Mouse (Mus musculus) kidney, adult 2 months (tissue): ENCODE measurements around the gene Atp1a3. TPM values are rescaled to one million over a fixed set of nuclear protein-coding genes. Genes with fewer than 3 reads are reported as not detected.

Experiments used
- DNase-seq: peaks from one replicate; pipeline ENCODE4 v3.0.0; 2021
- H3K27ac ChIP-seq: fragments of 200-500 bp; 2 replicates; pipeline ENCODE4 v1.5.1; 2012; ENCODE audit warnings: low read depth, low read length, control low read depth, inconsistent platforms; ENCODE audit not compliant: insufficient read depth
- H3K27me3 ChIP-seq: fragments of 200-500 bp; replicated peaks from 2 replicates; pipeline ENCODE4 v1.6.1; 2012; ENCODE audit warnings: mild to moderate bottlenecking, moderate library complexity, low read length, inconsistent platforms; ENCODE audit not compliant: control insufficient read depth, insufficient read depth
- H3K36me3 ChIP-seq: fragments of 200-500 bp; 2 replicates; pipeline ENCODE4 v1.6.1; 2012; ENCODE audit warnings: mild to moderate bottlenecking, moderate library complexity, low read length, inconsistent platforms; ENCODE audit not compliant: control insufficient read depth, insufficient read depth
- H3K4me1 ChIP-seq: fragments of 200-500 bp; 2 replicates; pipeline ENCODE4 v1.6.1; 2011; ENCODE audit warnings: low read length; ENCODE audit not compliant: control insufficient read depth, insufficient read depth
- H3K4me3 ChIP-seq: fragments of 200-500 bp; 2 replicates; pipeline ENCODE4 v1.5.1; 2011; ENCODE audit warnings: mild to moderate bottlenecking, low read depth, low read length, control low read depth; ENCODE audit not compliant: insufficient read depth
- CTCF ChIP-seq: fragments of 200-500 bp; conservative IDR thresholded peaks from 2 replicates; pipeline ENCODE4 v1.5.1; 2011; ENCODE audit warnings: low read depth, mild to moderate bottlenecking, control low read depth, low read length, moderate library complexity, mixed read lengths; ENCODE audit not compliant: insufficient read depth, insufficient read length
- POLR2A ChIP-seq: fragments of 200-500 bp; IDR thresholded peaks from one replicate; pipeline ENCODE4 v1.6.1; 2011; ENCODE audit warnings: low read depth, low read length, control low read depth
- WGBS: fragments of 180-500 bp; shearing (Covaris S2); methylation state at CpG from one replicate; pipeline ENCODE4 v1.1.7; 2018; 5-methylcytosine and 5-hydroxymethylcytosine counted together
- polyA plus RNA-seq: library from polyadenylated mRNA; depleted of rRNA; stranded (reverse); fragments of >200 nt; gene quantifications from 2 replicates; pipeline ENCODE4 v1.2.3, GENCODE M21; 2012

Atp1a3 gene
- polyA plus RNA-seq, 1 experiment, result 1.8 TPM

DNA sequence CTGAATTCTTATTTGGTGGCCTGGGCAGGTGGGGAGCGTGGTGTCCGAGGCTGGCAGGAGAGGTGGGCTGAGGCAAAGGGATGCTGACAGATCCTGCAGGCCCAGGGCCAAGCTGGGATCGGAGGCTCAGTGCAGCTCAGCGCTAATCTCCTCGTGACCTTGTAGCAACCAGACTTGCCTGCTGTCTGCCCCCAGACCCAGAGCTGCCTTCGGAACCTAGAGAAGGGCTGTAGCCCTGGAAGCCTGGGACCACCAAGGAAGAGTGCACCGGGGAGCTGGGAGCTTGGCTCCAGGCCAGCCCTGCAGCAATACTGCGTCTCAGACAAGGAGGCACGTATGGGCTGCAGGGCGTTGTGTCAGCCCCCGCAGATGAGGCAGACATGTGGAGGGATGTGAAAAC, 2.5 kb downstream of the Atp1a3 start:
- no peak for TF ChIP-seq POLR2A
- no peak for TF ChIP-seq CTCF
- no peaks in the 10 kb centered on the region; the same call in 1 of the 2 replicates for H3K27me3 ChIP-seq
- 58% methylated on average over 11 of the region's 11 CpGs for WGBS
- H3K36me3 ChIP-seq, result no peaks in the 10 kb centered on the region
- no peak overlapping the region for H3K27ac ChIP-seq
- DNase-seq, result no peak
- no peak overlapping the region for H3K4me3 ChIP-seq
- no peaks in the 10 kb centered on the region for H3K4me1 ChIP-seq

- no peak for DNase-seq
- TF ChIP-seq CTCF (no peak), POLR2A (no peak)
- Histone ChIP-seq H3K36me3 (no peaks in the 10 kb centered on the region), H3K4me1 (no peaks in the 10 kb centered on the region), H3K27ac (no peak overlapping the region), H3K27me3 (no peaks in the 10 kb centered on the region; the same call in 1 of the 2 replicates), H3K4me3 (no peak overlapping the region)
- 65% methylated on average over 12 of the region's 12 CpGs for WGBS
Measured at GRCm38 (mm10) chr7:25000711-25001110, 5.0 kb downstream of the Atp1a3 start.

GRCm38 (mm10) chr7:25000211-25000610, 5.5 kb downstream of the Atp1a3 start:
- 60% methylated on average over 7 of the region's 7 CpGs for WGBS
- DNase-seq, result no peak
- H3K4me3 ChIP-seq, result no peak overlapping the region
- H3K4me1 ChIP-seq, result no peaks in the 10 kb centered on the region
- no peak overlapping the region for H3K27ac ChIP-seq
- H3K36me3 ChIP-seq, result no peaks in the 10 kb centered on the region
- H3K27me3 ChIP-seq, result no peaks in the 10 kb centered on the region; the same call in 1 of the 2 replicates
- TF ChIP-seq POLR2A, result no peak
- no peak for TF ChIP-seq CTCF

DNA sequence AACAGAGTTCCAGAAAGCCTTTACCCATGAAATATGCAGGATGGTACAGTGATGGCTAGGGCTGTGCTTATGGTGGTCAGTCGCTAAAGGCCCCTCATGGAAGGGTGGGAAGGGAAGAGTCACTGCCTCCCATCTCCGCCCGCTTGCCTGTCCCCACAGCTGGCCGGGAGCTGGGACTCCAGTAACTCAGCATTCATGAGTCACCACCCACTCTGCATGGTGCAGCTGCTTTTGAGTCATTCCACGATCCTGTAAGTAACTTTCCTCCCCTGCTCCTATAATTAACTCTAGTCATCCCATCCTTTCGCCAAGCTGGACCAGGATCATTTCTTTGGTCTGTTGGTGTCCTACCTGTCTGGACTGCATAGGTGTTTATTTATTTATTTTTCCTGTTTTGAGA, 12.7 kb downstream of the Atp1a3 start:
- no peak overlapping the region for H3K27ac ChIP-seq
- no peaks in the 10 kb centered on the region for H3K36me3 ChIP-seq
- WGBS, result 61% methylated on average over 6 of the region's 6 CpGs
- no peaks in the 10 kb centered on the region for H3K27me3 ChIP-seq
- H3K4me1 ChIP-seq, result no peaks in the 10 kb centered on the region
- no peak overlapping the region for H3K4me3 ChIP-seq
- TF ChIP-seq POLR2A (no peak), CTCF (no peak)
- DNase-seq, result no peak

DNA sequence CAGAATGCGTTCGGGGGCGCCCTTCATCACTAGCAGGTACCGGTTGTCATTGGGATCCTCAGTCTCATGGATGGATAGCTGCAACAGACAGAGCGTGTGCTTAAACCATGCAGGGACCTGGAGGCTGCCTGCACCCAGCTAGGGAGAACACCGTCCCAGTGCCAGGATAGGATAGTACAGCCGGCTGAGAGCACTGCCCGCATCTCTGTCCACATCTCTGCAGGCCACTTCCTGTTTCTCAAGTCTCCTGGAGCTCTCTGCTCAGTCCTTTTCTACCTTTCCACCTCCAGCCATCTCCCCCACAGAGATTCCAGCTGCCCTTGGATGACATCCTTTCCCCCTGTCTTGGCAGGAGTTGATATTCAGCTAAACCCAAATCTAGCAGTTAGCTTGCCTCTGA, 15.3 kb downstream of the Atp1a3 start:
- H3K27me3 ChIP-seq, result no peaks in the 10 kb centered on the region
- H3K27ac ChIP-seq, result no peak overlapping the region
- no peaks in the 10 kb centered on the region for H3K36me3 ChIP-seq
- 82% methylated on average over 8 of the region's 8 CpGs for WGBS
- H3K4me1 ChIP-seq, result no peaks in the 10 kb centered on the region
- TF ChIP-seq CTCF (no peak), POLR2A (no peak)
- H3K4me3 ChIP-seq, result no peak overlapping the region
- DNase-seq, result no peak

GRCm38 (mm10) chr7:24987941-24988340, 17.8 kb downstream of the Atp1a3 start:
- no peak for DNase-seq
- Histone ChIP-seq H3K4me3 (no peak overlapping the region), H3K36me3 (no peaks in the 10 kb centered on the region), H3K27me3 (no peaks in the 10 kb centered on the region), H3K4me1 (no peaks in the 10 kb centered on the region), H3K27ac (no peak overlapping the region)
- WGBS, result 79% methylated on average over 14 of the region's 14 CpGs
- TF ChIP-seq POLR2A, result no peak
- no peak for TF ChIP-seq CTCF

GRCm38 (mm10) chr7:24985799-24986198, 20.0 kb downstream of the Atp1a3 start:
- no peak overlapping the region for H3K27ac ChIP-seq
- H3K4me1 ChIP-seq, result no peaks in the 10 kb centered on the region
- DNase-seq, result no peak
- H3K4me3 ChIP-seq, result no peak overlapping the region
- H3K27me3 ChIP-seq, result no peaks in the 10 kb centered on the region
- 63% methylated on average over 5 of the region's 5 CpGs for WGBS
- H3K36me3 ChIP-seq, result no peaks in the 10 kb centered on the region
- TF ChIP-seq POLR2A (no peak), CTCF (0 out of 2 replicates have a peak, but pooled peaks have one; percentile 29)

GRCm38 (mm10) chr7:24984307-24984706, 21.5 kb downstream of the Atp1a3 start:
- TF ChIP-seq POLR2A (no peak), CTCF (no peak)
- no peak overlapping the region for H3K27ac ChIP-seq
- H3K4me1 ChIP-seq, result no peaks in the 10 kb centered on the region
- no peak overlapping the region for H3K4me3 ChIP-seq
- H3K27me3 ChIP-seq, result no peaks in the 10 kb centered on the region
- 96% methylated on average over 2 of the region's 2 CpGs for WGBS
- no peak for DNase-seq
- H3K36me3 ChIP-seq, result no peaks in the 10 kb centered on the region
